Mouse (Mus musculus) limb, embryonic 15.5 days (tissue): ENCODE data around the gene Gtf2f2. TPM values are rescaled to one million over a fixed set of nuclear protein-coding genes. Genes with fewer than 3 reads are reported as not detected.

Experiments used
- ATAC-seq: fragments of 200-750 bp; cut with Nextera tagmentation; 2 replicates; pipeline ENCODE4 v1.8.0; 2017; ENCODE audit warnings: low read depth, moderate TSS enrichment; ENCODE audit not compliant: insufficient number of reproducible peaks, low FRiP score, low TSS enrichment
- H3K27ac ChIP-seq: fragments of 300-500 bp; sonication (generic); 2 replicates; pipeline ENCODE4 v1.5.1; 2015; ENCODE audit warnings: moderate library complexity, mild to moderate bottlenecking, inconsistent platforms
- H3K27me3 ChIP-seq: fragments of 300-500 bp; sonication (generic); 2 replicates; pipeline ENCODE4 v1.6.1; 2015; ENCODE audit warnings: inconsistent platforms
- H3K36me3 ChIP-seq: fragments of 300-500 bp; sonication (generic); 2 replicates; pipeline ENCODE4 v1.6.1; 2015; ENCODE audit warnings: inconsistent platforms
- H3K4me1 ChIP-seq: fragments of 300-500 bp; sonication (generic); 2 replicates; pipeline ENCODE4 v1.6.1; 2015; ENCODE audit warnings: inconsistent platforms
- H3K4me2 ChIP-seq: fragments of 300-500 bp; sonication (generic); 2 replicates; pipeline ENCODE4 v1.6.1; 2015; ENCODE audit warnings: mild to moderate bottlenecking, inconsistent platforms
- H3K4me3 ChIP-seq: fragments of 300-500 bp; sonication (generic); 2 replicates; pipeline ENCODE4 v1.5.1; 2015; ENCODE audit warnings: mild to moderate bottlenecking, inconsistent platforms
- H3K9ac ChIP-seq: fragments of 300-500 bp; sonication (generic); 2 replicates; pipeline ENCODE4 v1.6.1; 2015; ENCODE audit warnings: inconsistent platforms
- H3K9me3 ChIP-seq: fragments of 300-500 bp; sonication (generic); 2 replicates; pipeline ENCODE4 v1.6.1; 2016; ENCODE audit warnings: inconsistent platforms
- WGBS: fragments of 180-500 bp; shearing (Covaris S2); methylation state at CpG from one replicate; pipeline ENCODE4 v1.1.7; 2015; 5-methylcytosine and 5-hydroxymethylcytosine counted together
- polyA plus RNA-seq: library from polyadenylated mRNA; unstranded; fragments of >200 nt; fragmentation: Nextera tagmentation; extraction: Ambion mirVana; gene quantifications from 2 replicates; pipeline ENCODE4 v1.2.1, GENCODE M21; 2015

Gene Gtf2f2
- polyA plus RNA-seq, 1 experiment from 2014 or later: 33.4 TPM

GRCm38 (mm10) chr14:76020927-76021719 lies 10.5 kb upstream of the Gtf2f2 start:
- 54% methylated on average over 7 of the region's 7 CpGs for WGBS
- no peaks in the 10 kb centered on the region for H3K27me3 ChIP-seq
- no peaks in the 10 kb centered on the region for H3K36me3 ChIP-seq
- no peak overlapping the region for H3K4me3 ChIP-seq
- H3K4me2 ChIP-seq: no peak overlapping the region
- H3K9me3 ChIP-seq: no peaks in the 10 kb centered on the region
- no peak overlapping the region for H3K9ac ChIP-seq
- no peak for ATAC-seq
- no peak overlapping the region for H3K27ac ChIP-seq
- no peaks in the 10 kb centered on the region for H3K4me1 ChIP-seq

- no peak for ATAC-seq
- no peak overlapping the region for H3K4me3 ChIP-seq
- 72% methylated on average over 5 of the region's 5 CpGs for WGBS
- no peaks in the 10 kb centered on the region for H3K9me3 ChIP-seq
- no peaks in the 10 kb centered on the region for H3K4me1 ChIP-seq
- H3K9ac ChIP-seq: no peak overlapping the region
- H3K27ac ChIP-seq: no peak overlapping the region
- no peaks in the 10 kb centered on the region for H3K36me3 ChIP-seq
- no peak overlapping the region for H3K4me2 ChIP-seq
- no peaks in the 10 kb centered on the region for H3K27me3 ChIP-seq
These were observed 9.7 kb upstream of the Gtf2f2 start for GRCm38 (mm10) chr14:76020259-76020785.

GRCm38 (mm10) chr14:76017785-76018490 lies 7.3 kb upstream of the Gtf2f2 start:
- H3K4me3 ChIP-seq: no peak overlapping the region
- H3K4me1 ChIP-seq: no peaks in the 10 kb centered on the region
- whole genome bisulfite sequencing: 68% methylated on average over 10 of the region's 10 CpGs
- no peak overlapping the region for H3K4me2 ChIP-seq
- no peak overlapping the region for H3K9ac ChIP-seq
- no peaks in the 10 kb centered on the region for H3K9me3 ChIP-seq
- no peak for ATAC-seq
- no peaks in the 10 kb centered on the region for H3K27me3 ChIP-seq
- no peak overlapping the region for H3K27ac ChIP-seq
- no peaks in the 10 kb centered on the region for H3K36me3 ChIP-seq

GRCm38 (mm10) chr14:76014331-76014730 lies 3.7 kb upstream of the Gtf2f2 start:
- H3K27me3 ChIP-seq: no peaks in the 10 kb centered on the region
- H3K4me2 ChIP-seq: no peak overlapping the region
- 47% methylated on average over 2 of the region's 2 CpGs for WGBS
- no peak overlapping the region for H3K27ac ChIP-seq
- no peak for ATAC-seq
- no peaks in the 10 kb centered on the region for H3K9me3 ChIP-seq
- H3K4me3 ChIP-seq: no peak overlapping the region
- H3K9ac ChIP-seq: no peak overlapping the region
- peaks cover 11% of the 10 kb centered on the region for H3K4me1 ChIP-seq
- H3K36me3 ChIP-seq: no peaks in the 10 kb centered on the region

GRCm38 (mm10) chr14:76011062-76011457 lies 395 bp upstream of the Gtf2f2 start:
- 24% methylated on average over 7 of the region's 7 CpGs for WGBS
- H3K36me3 ChIP-seq: peaks cover 3% of the 10 kb centered on the region; the same call in 1 of the 2 replicates
- H3K9ac ChIP-seq: no peak overlapping the region
- no peak overlapping the region for H3K27ac ChIP-seq
- no peaks in the 10 kb centered on the region for H3K27me3 ChIP-seq
- ATAC-seq: no peak
- peak overlapping the region; percentile 63 for H3K4me2 ChIP-seq
- no peaks in the 10 kb centered on the region for H3K9me3 ChIP-seq
- H3K4me1 ChIP-seq: peaks cover 15% of the 10 kb centered on the region
- peak overlapping the region; percentile 61 for H3K4me3 ChIP-seq

GRCm38 (mm10) chr14:76009185-76009584 lies 1.5 kb downstream of the Gtf2f2 start:
- peaks cover 3% of the 10 kb centered on the region; the same call in 1 of the 2 replicates for H3K36me3 ChIP-seq
- peak overlapping the region; percentile 63 for H3K4me2 ChIP-seq
- no peak for ATAC-seq
- H3K27me3 ChIP-seq: no peaks in the 10 kb centered on the region
- peak overlapping the region; percentile 61 for H3K4me3 ChIP-seq
- 60% methylated on average over 5 of the region's 5 CpGs for WGBS
- H3K9me3 ChIP-seq: no peaks in the 10 kb centered on the region
- peaks cover 15% of the 10 kb centered on the region for H3K4me1 ChIP-seq
- no peak overlapping the region for H3K27ac ChIP-seq
- H3K9ac ChIP-seq: no peak overlapping the region

- 93% methylated on average over 1 of the region's 1 CpGs for WGBS
These were observed 2.5 kb downstream of the Gtf2f2 start for GRCm38 (mm10) chr14:76008174-76008573.

GRCm38 (mm10) chr14:76005011-76005410 lies 5.7 kb downstream of the Gtf2f2 start:
- 89% methylated on average over 4 of the region's 4 CpGs for WGBS
- no peak for ATAC-seq

More at GRCm38 (mm10) chr14:76008174-76008573, 2.5 kb downstream of the Gtf2f2 start:
- no peaks in the 10 kb centered on the region for H3K27me3 ChIP-seq
- H3K9me3 ChIP-seq: no peaks in the 10 kb centered on the region
- no peak for ATAC-seq
- no peak overlapping the region for H3K4me3 ChIP-seq
- H3K9ac ChIP-seq: no peak overlapping the region
- no peak overlapping the region for H3K27ac ChIP-seq
- H3K4me1 ChIP-seq: peaks cover 15% of the 10 kb centered on the region
- peaks cover 3% of the 10 kb centered on the region; the same call in 1 of the 2 replicates for H3K36me3 ChIP-seq
- H3K4me2 ChIP-seq: no peak overlapping the region

GRCm38 (mm10) chr14:76001781-76002180 lies 8.9 kb downstream of the Gtf2f2 start:
- H3K9ac ChIP-seq: no peak overlapping the region
- no peak overlapping the region for H3K27ac ChIP-seq
- WGBS: 76% methylated on average over 4 of the region's 4 CpGs
- no peak for ATAC-seq
- no peak overlapping the region for H3K4me3 ChIP-seq
- H3K36me3 ChIP-seq: peaks cover 2% of the 10 kb centered on the region; the same call in 1 of the 2 replicates
- no peak overlapping the region for H3K4me2 ChIP-seq
- no peaks in the 10 kb centered on the region for H3K9me3 ChIP-seq
- no peaks in the 10 kb centered on the region for H3K4me1 ChIP-seq
- no peaks in the 10 kb centered on the region for H3K27me3 ChIP-seq

More at GRCm38 (mm10) chr14:76005011-76005410, 5.7 kb downstream of the Gtf2f2 start:
- Histone ChIP-seq H3K9me3 (no peaks in the 10 kb centered on the region), H3K9ac (no peak overlapping the region), H3K4me3 (no peak overlapping the region), H3K4me2 (no peak overlapping the region), H3K27ac (no peak overlapping the region), H3K36me3 (peaks cover 3% of the 10 kb centered on the region; the same call in 1 of the 2 replicates), H3K4me1 (peaks cover 11% of the 10 kb centered on the region), H3K27me3 (no peaks in the 10 kb centered on the region)

- ATAC-seq: no peak
- Histone ChIP-seq H3K4me2 (no peak overlapping the region), H3K9me3 (no peaks in the 10 kb centered on the region), H3K4me3 (no peak overlapping the region), H3K4me1 (no peaks in the 10 kb centered on the region), H3K27ac (no peak overlapping the region), H3K9ac (no peak overlapping the region), H3K36me3 (peaks cover 6% of the 10 kb centered on the region; the same call in 1 of the 2 replicates), H3K27me3 (no peaks in the 10 kb centered on the region)
- WGBS: 68% methylated on average over 1 of the region's 1 CpGs
These were observed 12.6 kb downstream of the Gtf2f2 start for GRCm38 (mm10) chr14:75998082-75998481.

- Histone ChIP-seq H3K27me3 (no peaks in the 10 kb centered on the region), H3K9ac (no peak overlapping the region), H3K36me3 (peaks cover 6% of the 10 kb centered on the region; the same call in 1 of the 2 replicates), H3K4me2 (no peak overlapping the region), H3K4me3 (no peak overlapping the region), H3K4me1 (no peaks in the 10 kb centered on the region), H3K27ac (no peak overlapping the region), H3K9me3 (no peaks in the 10 kb centered on the region)
- WGBS: 92% methylated on average over 4 of the region's 4 CpGs
- ATAC-seq: no peak
These were observed 18.3 kb downstream of the Gtf2f2 start for GRCm38 (mm10) chr14:75992371-75992770.

GRCm38 (mm10) chr14:75990936-75991335 lies 19.7 kb downstream of the Gtf2f2 start:
- no peak overlapping the region for H3K27ac ChIP-seq
- no peak overlapping the region for H3K4me3 ChIP-seq
- ATAC-seq: no peak
- no peaks in the 10 kb centered on the region for H3K9me3 ChIP-seq
- WGBS: 93% methylated on average over 6 of the region's 6 CpGs
- no peak overlapping the region for H3K9ac ChIP-seq
- H3K4me1 ChIP-seq: peaks cover 8% of the 10 kb centered on the region; the same call in 1 of the 2 replicates
- H3K4me2 ChIP-seq: no peak overlapping the region
- H3K36me3 ChIP-seq: peaks cover 6% of the 10 kb centered on the region; the same call in 1 of the 2 replicates
- H3K27me3 ChIP-seq: no peaks in the 10 kb centered on the region
